Mouse (Mus musculus): ENCODE measurements around the gene Kalrn. TPM values are rescaled to one million over a fixed set of nuclear protein-coding genes. Genes with fewer than 3 reads are reported as not detected.

The Kalrn gene
- polyA plus RNA-seq, 1 experiment from 2014 or later = 11.3 TPM

- Histone ChIP-seq H3K4me1 (peaks cover 2% of the 10 kb centered on the region; the same call in 1 of the 2 replicates), H3K4me3 (no peak overlapping the region), H3K36me3 (peaks cover 9% of the 10 kb centered on the region; the same call in 1 of the 2 replicates), H3K27ac (replicated peaks) (no peak overlapping the region), H3K27me3 (ENCODE audit: low read depth, poor library complexity, severe bottlenecking) (no peaks in the 10 kb centered on the region), H3K9me3 (replicated peaks) (no peaks in the 10 kb centered on the region)
- no peak for DNase-seq (ENCODE audit: low spot score)
- 92% methylated on average over 8 of the region's 8 CpGs for WGBS
Observed at GRCm38 (mm10) chr16:34044539-34044938, 528.8 kb downstream of the Kalrn start.

GRCm38 (mm10) chr16:34043048-34043795 lies 530.1 kb downstream of the Kalrn start:
- no peak overlapping the region for H3K4me3 ChIP-seq
- H3K27ac ChIP-seq (replicated peaks) = no peak overlapping the region
- H3K9me3 ChIP-seq (replicated peaks) = no peaks in the 10 kb centered on the region
- WGBS = 89% methylated on average over 6 of the region's 6 CpGs
- no peak for DNase-seq (ENCODE audit: low spot score)
- H3K27me3 ChIP-seq (ENCODE audit: low read depth, poor library complexity, severe bottlenecking) = no peaks in the 10 kb centered on the region
- peaks cover 2% of the 10 kb centered on the region; the same call in 1 of the 2 replicates for H3K4me1 ChIP-seq
- peaks cover 16% of the 10 kb centered on the region for H3K36me3 ChIP-seq

GRCm38 (mm10) chr16:34042586-34042985 lies 530.7 kb downstream of the Kalrn start:
- peaks cover 22% of the 10 kb centered on the region for H3K36me3 ChIP-seq
- no peak overlapping the region for H3K27ac ChIP-seq (replicated peaks)
- H3K4me1 ChIP-seq = peaks cover 2% of the 10 kb centered on the region; the same call in 1 of the 2 replicates
- no peak for DNase-seq (ENCODE audit: low spot score)
- WGBS = 92% methylated on average over 4 of the region's 4 CpGs
- H3K9me3 ChIP-seq (replicated peaks) = no peaks in the 10 kb centered on the region
- H3K27me3 ChIP-seq (ENCODE audit: low read depth, poor library complexity, severe bottlenecking) = no peaks in the 10 kb centered on the region
- no peak overlapping the region for H3K4me3 ChIP-seq

- Histone ChIP-seq H3K27me3 (ENCODE audit: low read depth, poor library complexity, severe bottlenecking) (no peaks in the 10 kb centered on the region), H3K9me3 (replicated peaks) (no peaks in the 10 kb centered on the region), H3K4me1 (no peaks in the 10 kb centered on the region), H3K27ac (replicated peaks) (no peak overlapping the region), H3K36me3 (peaks cover 25% of the 10 kb centered on the region), H3K4me3 (no peak overlapping the region)
- DNase-seq (ENCODE audit: low spot score) = no peak
- 88% methylated on average over 6 of the region's 6 CpGs for whole genome bisulfite sequencing
Observed at GRCm38 (mm10) chr16:34040276-34040675, 533.1 kb downstream of the Kalrn start.

- Histone ChIP-seq H3K4me3 (no peak overlapping the region), H3K9me3 (replicated peaks) (no peaks in the 10 kb centered on the region), H3K36me3 (peaks cover 29% of the 10 kb centered on the region), H3K4me1 (no peaks in the 10 kb centered on the region), H3K27me3 (ENCODE audit: low read depth, poor library complexity, severe bottlenecking) (no peaks in the 10 kb centered on the region), H3K27ac (replicated peaks) (no peak overlapping the region)
- 90% methylated on average over 4 of the region's 4 CpGs for WGBS
- DNase-seq (ENCODE audit: low spot score) = no peak
Observed at GRCm38 (mm10) chr16:34039736-34040135, 533.6 kb downstream of the Kalrn start.

- 83% methylated on average over 10 of the region's 10 CpGs for WGBS
- Histone ChIP-seq H3K27ac (replicated peaks) (no peak overlapping the region), H3K27me3 (ENCODE audit: low read depth, poor library complexity, severe bottlenecking) (no peaks in the 10 kb centered on the region), H3K4me3 (no peak overlapping the region), H3K9me3 (replicated peaks) (no peaks in the 10 kb centered on the region), H3K36me3 (peaks cover 62% of the 10 kb centered on the region), H3K4me1 (no peaks in the 10 kb centered on the region)
- DNase-seq (ENCODE audit: low spot score) = no peak
Observed at GRCm38 (mm10) chr16:34036327-34037047, 536.8 kb downstream of the Kalrn start.

- no peaks in the 10 kb centered on the region for H3K9me3 ChIP-seq (replicated peaks)
- H3K27me3 ChIP-seq (ENCODE audit: low read depth, poor library complexity, severe bottlenecking) = no peaks in the 10 kb centered on the region
- no peak overlapping the region for H3K4me3 ChIP-seq
- 97% methylated on average over 2 of the region's 2 CpGs for WGBS
- DNase-seq (ENCODE audit: low spot score) = no peak
- H3K4me1 ChIP-seq = no peaks in the 10 kb centered on the region
- no peak overlapping the region for H3K27ac ChIP-seq (replicated peaks)
- peaks cover 69% of the 10 kb centered on the region for H3K36me3 ChIP-seq
Observed at GRCm38 (mm10) chr16:34035780-34036179, 537.6 kb downstream of the Kalrn start.

- Histone ChIP-seq H3K9me3 (replicated peaks) (no peaks in the 10 kb centered on the region), H3K27ac (replicated peaks) (no peak overlapping the region), H3K4me3 (no peak overlapping the region), H3K4me1 (no peaks in the 10 kb centered on the region), H3K36me3 (peaks cover 65% of the 10 kb centered on the region), H3K27me3 (ENCODE audit: low read depth, poor library complexity, severe bottlenecking) (no peaks in the 10 kb centered on the region)
- DNase-seq (ENCODE audit: low spot score) = no peak
- 90% methylated on average over 17 of the region's 17 CpGs for WGBS
Observed at GRCm38 (mm10) chr16:34034267-34034666, 539.1 kb downstream of the Kalrn start.

- no peaks in the 10 kb centered on the region for H3K4me1 ChIP-seq
- H3K36me3 ChIP-seq = peaks cover 63% of the 10 kb centered on the region
Observed at GRCm38 (mm10) chr16:34032011-34032645, 541.2 kb downstream of the Kalrn start.

GRCm38 (mm10) chr16:34031565-34031964 lies 541.8 kb downstream of the Kalrn start:
- H3K4me3 ChIP-seq = no peak overlapping the region

More at GRCm38 (mm10) chr16:34032011-34032645, 541.2 kb downstream of the Kalrn start:
- WGBS = 95% methylated on average over 12 of the region's 12 CpGs
- no peaks in the 10 kb centered on the region for H3K9me3 ChIP-seq (replicated peaks)
- H3K27ac ChIP-seq (replicated peaks) = no peak overlapping the region
- no peak for DNase-seq (ENCODE audit: low spot score)
- H3K27me3 ChIP-seq (ENCODE audit: low read depth, poor library complexity, severe bottlenecking) = no peaks in the 10 kb centered on the region
- no peak overlapping the region for H3K4me3 ChIP-seq

GRCm38 (mm10) chr16:34030379-34030778 lies 543.0 kb downstream of the Kalrn start:
- H3K9me3 ChIP-seq (replicated peaks) = no peaks in the 10 kb centered on the region
- 0 out of 2 replicates have a peak overlapping the region, but pooled peaks have one; percentile 23 for H3K27ac ChIP-seq (replicated peaks)
- no peaks in the 10 kb centered on the region for H3K27me3 ChIP-seq (ENCODE audit: low read depth, poor library complexity, severe bottlenecking)
- WGBS = 81% methylated on average over 4 of the region's 4 CpGs
- H3K4me1 ChIP-seq = no peaks in the 10 kb centered on the region
- H3K36me3 ChIP-seq = peaks cover 75% of the 10 kb centered on the region
- H3K4me3 ChIP-seq = no peak overlapping the region
- no peak for DNase-seq (ENCODE audit: low spot score)

More at GRCm38 (mm10) chr16:34031565-34031964, 541.8 kb downstream of the Kalrn start:
- peaks cover 69% of the 10 kb centered on the region for H3K36me3 ChIP-seq
- WGBS = 88% methylated on average over 9 of the region's 9 CpGs
- DNase-seq (ENCODE audit: low spot score) = no peak
- no peaks in the 10 kb centered on the region for H3K27me3 ChIP-seq (ENCODE audit: low read depth, poor library complexity, severe bottlenecking)
- no peaks in the 10 kb centered on the region for H3K9me3 ChIP-seq (replicated peaks)
- peak overlapping the region; percentile 28; the same call in 1 of the 2 replicates for H3K27ac ChIP-seq (replicated peaks)
- H3K4me1 ChIP-seq = no peaks in the 10 kb centered on the region

GRCm38 (mm10) chr16:34029790-34030189 lies 543.5 kb downstream of the Kalrn start:
- no peaks in the 10 kb centered on the region for H3K9me3 ChIP-seq (replicated peaks)
- no peaks in the 10 kb centered on the region for H3K4me1 ChIP-seq
- no peak overlapping the region for H3K27ac ChIP-seq (replicated peaks)
- no peak overlapping the region for H3K4me3 ChIP-seq
- H3K36me3 ChIP-seq = peaks cover 72% of the 10 kb centered on the region
- DNase-seq (ENCODE audit: low spot score) = no peak
- 90% methylated on average over 5 of the region's 5 CpGs for WGBS
- no peaks in the 10 kb centered on the region for H3K27me3 ChIP-seq (ENCODE audit: low read depth, poor library complexity, severe bottlenecking)

Measured in midbrain, embryonic 10.5 days (tissue).